Mouse (Mus musculus): Measurements from ENCODE around the gene Oasl1.
A peak's percentile ranks its signal among the peaks of the same experiment; 100 is the strongest.

Oasl1 gene

GRCm38 (mm10) chr5:114969609-114970215 is 46.7 kb downstream of the Oasl1 start:
- no peak for DNase-seq

GRCm38 (mm10) chr5:114970824-114971227 is 47.8 kb downstream of the Oasl1 start, which contains the start of gene Hnf1a:
Gene Hnf1a (minus strand): TSS chr5:114971094.
- no peak for DNase-seq

- DNase-seq, result no peak
These were observed 49.2 kb downstream of the Oasl1 start for GRCm38 (mm10) chr5:114972201-114972600.

GRCm38 (mm10) chr5:114973131-114973530 is 50.1 kb downstream of the Oasl1 start:
- no peak for DNase-seq

- DNase-seq, result no peak
These were observed 53.9 kb downstream of the Oasl1 start for GRCm38 (mm10) chr5:114976935-114977334.

GRCm38 (mm10) chr5:114978473-114978872 is 55.4 kb downstream of the Oasl1 start:
- no peak for DNase-seq

- no peak for DNase-seq
These were observed 55.8 kb downstream of the Oasl1 start for GRCm38 (mm10) chr5:114978888-114979249.

GRCm38 (mm10) chr5:114979250-114980121 is 56.4 kb downstream of the Oasl1 start:
- DNase-seq, result peak; percentile 66 to 68

GRCm38 (mm10) chr5:114980122-114980748 is 57.2 kb downstream of the Oasl1 start:
- no peak for DNase-seq

- no peak for DNase-seq
These were observed 59.0 kb downstream of the Oasl1 start for GRCm38 (mm10) chr5:114982001-114982400.

GRCm38 (mm10) chr5:114985074-114985473 is 62.0 kb downstream of the Oasl1 start:
- no peak for DNase-seq
